Comparison of ENCODE assay signal across 7 mouse cellular contexts in genomic region chr19:32912323-32912722, GRCm38 (mm10).
"Had no signal": no experiment of that assay in that cellular context is flagged by ENCODE, and none has a peak within 500 bp of the region (broad histone marks: within the 10 kb centered on the region; RNA-seq: fewer than 3 reads in every experiment).

No protein-coding gene starts in this region.

- DNase-seq: lung, adult 2 months; lung, postnatal 14 days; lung, postnatal 36 days; right cerebral cortex, postnatal 14 days; thymus, adult 2 months; thymus, postnatal 25 days; thymus, postnatal 4 days had no signal
